Mouse (Mus musculus) liver, embryonic 16.5 days (tissue): ENCODE data around the gene Shroom3. TPM values are rescaled to one million over a fixed set of nuclear protein-coding genes. Genes with fewer than 3 reads are reported as not detected.

Source experiments
- ATAC-seq: fragments of 200-750 bp; cut with Nextera tagmentation; 2 replicates; pipeline ENCODE4 v1.8.0; 2017; ENCODE audit warnings: low read depth, mild to moderate bottlenecking, moderate number of reproducible peaks, moderate library complexity
- H3K27ac ChIP-seq: fragments of 300-500 bp; sonication (generic); 2 replicates; pipeline ENCODE4 v1.5.1; 2014; ENCODE audit warnings: mild to moderate bottlenecking, low read length
- H3K27me3 ChIP-seq: fragments of 300-500 bp; sonication (generic); 2 replicates; pipeline ENCODE4 v1.6.1; 2014; ENCODE audit warnings: low read depth, low read length, mixed read lengths; ENCODE audit not compliant: control insufficient read depth, insufficient read depth
- H3K36me3 ChIP-seq: fragments of 300-500 bp; sonication (generic); 2 replicates; pipeline ENCODE4 v1.6.1; 2014; ENCODE audit warnings: mild to moderate bottlenecking; ENCODE audit not compliant: control insufficient read depth, insufficient read depth
- H3K4me1 ChIP-seq: fragments of 300-500 bp; sonication (generic); 2 replicates; pipeline ENCODE4 v1.6.1; 2014; ENCODE audit warnings: low read depth, low read length, mixed read lengths; ENCODE audit not compliant: control insufficient read depth
- H3K4me2 ChIP-seq: fragments of 300-500 bp; sonication (generic); 2 replicates; pipeline ENCODE4 v1.6.1; 2014; ENCODE audit warnings: low read depth, low read length, mixed read lengths
- H3K4me3 ChIP-seq: fragments of 300-500 bp; sonication (generic); 2 replicates; pipeline ENCODE4 v1.5.1; 2014; ENCODE audit warnings: low read depth, mild to moderate bottlenecking, low read length
- H3K9ac ChIP-seq: fragments of 300-500 bp; sonication (generic); 2 replicates; pipeline ENCODE4 v1.6.1; 2014; ENCODE audit warnings: low read depth, low read length
- H3K9me3 ChIP-seq: fragments of 300-500 bp; sonication (generic); replicated peaks from 2 replicates; pipeline ENCODE4 v1.6.1; 2016; ENCODE audit warnings: low read length; ENCODE audit not compliant: control insufficient read depth
- WGBS: fragments of 180-500 bp; shearing (Covaris S2); extraction: QIAGEN DNeasy Blood & Tissue Kit; methylation state at CpG from one replicate; pipeline ENCODE4 v1.1.7; 2014; ENCODE audit not compliant: insufficient replicate concordance; 5-methylcytosine and 5-hydroxymethylcytosine counted together
- polyA plus RNA-seq: library from polyadenylated mRNA; unstranded; fragments of >200 nt; fragmentation: Nextera tagmentation; extraction: Ambion mirVana; gene quantifications from 2 replicates; pipeline ENCODE4 v1.2.1, GENCODE M21; 2015

The Shroom3 gene
- polyA plus RNA-seq, 1 experiment from 2014 or later, result 0.31 TPM

DNA sequence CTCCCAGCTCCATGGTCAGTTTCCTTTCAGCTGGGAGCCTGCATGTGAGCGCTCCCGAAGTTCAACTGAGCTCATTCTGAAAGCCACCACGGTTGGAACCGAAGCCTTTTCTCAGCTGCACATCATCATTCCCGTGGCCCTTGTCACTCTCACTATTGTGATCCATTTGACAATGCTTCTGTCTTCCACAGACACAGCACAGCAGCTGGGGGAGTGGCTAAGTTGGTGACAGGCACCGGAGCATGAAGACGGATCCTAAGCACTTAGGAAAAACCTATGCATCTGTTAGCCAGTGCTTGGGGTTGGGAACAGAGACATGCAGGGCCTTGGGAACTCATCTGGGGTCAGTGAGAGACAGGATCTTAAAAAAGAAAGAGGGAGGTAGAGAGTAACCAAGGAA, 121.1 kb downstream of the Shroom3 start:
- H3K9ac ChIP-seq, result no peak overlapping the region
- 51% methylated on average over 7 of the region's 7 CpGs for WGBS
- no peaks in the 10 kb centered on the region for H3K9me3 ChIP-seq
- no peak overlapping the region for H3K27ac ChIP-seq
- ATAC-seq, result no peak
- no peak overlapping the region for H3K4me2 ChIP-seq
- no peaks in the 10 kb centered on the region for H3K4me1 ChIP-seq
- H3K27me3 ChIP-seq, result peaks cover 6% of the 10 kb centered on the region
- H3K4me3 ChIP-seq, result no peak overlapping the region
- no peaks in the 10 kb centered on the region for H3K36me3 ChIP-seq

DNA sequence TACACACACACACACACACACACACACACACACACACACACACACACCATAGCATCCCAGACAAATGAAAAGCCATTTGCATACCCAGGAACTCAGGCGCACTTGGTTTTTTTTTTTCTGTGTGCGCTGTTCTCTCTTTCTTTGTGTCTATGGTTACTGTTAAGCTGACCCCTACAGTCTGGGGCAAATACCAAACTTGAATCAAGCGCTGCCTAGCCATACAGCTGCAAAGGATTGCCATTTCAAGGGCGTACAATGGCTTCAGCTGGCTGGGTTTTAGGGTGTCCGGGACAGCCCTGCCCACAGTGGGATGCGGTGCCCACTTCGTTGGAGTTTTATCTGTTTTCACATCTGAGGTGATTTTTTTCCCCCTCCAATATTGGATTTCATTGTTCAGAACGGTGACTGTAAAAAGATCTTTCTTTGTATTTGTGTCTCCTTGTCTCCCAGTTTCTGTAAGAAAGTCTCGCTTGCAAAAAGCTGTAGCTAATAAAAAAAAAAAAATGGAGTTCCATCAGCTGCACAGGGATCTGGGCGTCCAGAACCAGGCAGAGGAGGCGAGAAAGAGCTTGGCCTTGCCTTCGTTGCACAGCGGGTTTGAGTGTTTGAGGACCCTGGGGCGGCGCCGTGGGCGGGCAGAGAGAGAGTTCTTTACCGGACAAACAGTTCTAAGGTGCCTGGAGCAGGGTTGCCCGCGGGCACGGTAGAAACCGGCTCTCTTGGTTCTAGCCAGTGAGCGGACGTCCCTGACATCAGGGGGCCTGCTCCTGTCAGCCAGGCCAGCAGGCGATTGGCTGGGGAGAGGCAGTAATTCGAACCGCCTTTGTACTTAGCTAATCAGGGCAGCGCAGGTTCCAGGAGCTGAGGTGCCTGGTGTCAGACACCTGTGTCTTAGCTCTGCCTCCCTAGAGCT, 125.5 kb downstream of the Shroom3 start:
- 15% methylated on average over 28 of the region's 28 CpGs for WGBS
- Histone ChIP-seq H3K4me2 (peak overlapping the region; percentile 55), H3K4me3 (peak overlapping the region; percentile 35), H3K27ac (no peak overlapping the region), H3K36me3 (no peaks in the 10 kb centered on the region), H3K4me1 (no peaks in the 10 kb centered on the region), H3K27me3 (peaks cover 11% of the 10 kb centered on the region), H3K9me3 (no peaks in the 10 kb centered on the region), H3K9ac (no peak overlapping the region)
- ATAC-seq, result peak; percentile 82

DNA sequence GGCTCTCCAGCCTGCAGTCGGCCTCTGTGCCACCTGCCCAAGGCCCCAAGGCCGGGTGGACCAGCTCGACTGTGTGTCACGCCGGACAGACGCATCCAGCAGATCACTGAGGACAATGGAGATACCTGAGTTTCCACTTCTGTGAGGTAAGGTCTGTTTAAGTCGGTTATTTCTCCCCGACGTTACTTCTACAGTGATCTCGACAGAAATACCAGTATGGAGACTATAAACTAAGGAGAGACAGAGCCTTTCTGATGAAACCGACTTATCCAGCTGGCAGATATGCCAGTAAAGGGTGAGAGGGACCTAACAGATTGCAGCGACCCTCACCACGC, 126.1 kb downstream of the Shroom3 start:
- Histone ChIP-seq H3K27me3 (peaks cover 11% of the 10 kb centered on the region), H3K36me3 (no peaks in the 10 kb centered on the region), H3K4me1 (no peaks in the 10 kb centered on the region), H3K27ac (no peak overlapping the region), H3K4me2 (peak overlapping the region; percentile 55), H3K4me3 (peak overlapping the region; percentile 24), H3K9ac (no peak overlapping the region), H3K9me3 (no peaks in the 10 kb centered on the region)
- no peak for ATAC-seq
- WGBS, result 29% methylated on average over 13 of the region's 13 CpGs

DNA sequence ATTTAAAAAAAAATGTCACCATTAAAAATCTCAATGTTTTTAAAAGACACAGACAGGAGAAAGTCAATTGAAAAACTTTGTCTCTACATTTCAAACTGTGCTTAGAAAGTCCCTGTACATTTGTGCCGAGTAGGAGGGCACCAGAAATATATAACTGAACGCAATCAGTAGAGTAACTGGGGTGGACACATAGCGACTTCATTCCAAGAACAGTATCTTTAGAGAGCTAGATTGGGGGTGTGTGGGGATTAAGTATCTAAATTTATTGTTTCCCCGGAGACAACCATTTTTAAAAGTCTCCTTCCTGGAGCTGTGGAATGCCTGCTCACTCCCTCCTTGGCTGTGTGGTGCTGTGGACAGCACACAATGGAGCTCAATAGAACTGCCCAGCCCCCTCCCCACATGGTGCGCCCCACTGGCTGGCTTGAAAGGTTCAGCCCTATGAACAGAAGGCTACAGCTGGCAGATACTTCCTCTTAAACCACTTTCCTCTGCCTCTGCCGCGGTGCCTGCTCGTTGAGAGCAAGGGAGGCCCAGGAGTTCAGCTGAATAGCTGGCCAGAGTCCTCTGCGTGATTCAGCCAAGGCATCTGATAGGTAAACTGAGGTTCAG, 127.8 kb downstream of the Shroom3 start:
- WGBS, result 16% methylated on average over 9 of the region's 9 CpGs
- H3K4me2 ChIP-seq, result no peak overlapping the region
- H3K9ac ChIP-seq, result no peak overlapping the region
- no peaks in the 10 kb centered on the region for H3K9me3 ChIP-seq
- ATAC-seq, result no peak
- no peak overlapping the region for H3K27ac ChIP-seq
- no peaks in the 10 kb centered on the region for H3K4me1 ChIP-seq
- peaks cover 11% of the 10 kb centered on the region for H3K27me3 ChIP-seq
- no peak overlapping the region for H3K4me3 ChIP-seq
- H3K36me3 ChIP-seq, result no peaks in the 10 kb centered on the region

DNA sequence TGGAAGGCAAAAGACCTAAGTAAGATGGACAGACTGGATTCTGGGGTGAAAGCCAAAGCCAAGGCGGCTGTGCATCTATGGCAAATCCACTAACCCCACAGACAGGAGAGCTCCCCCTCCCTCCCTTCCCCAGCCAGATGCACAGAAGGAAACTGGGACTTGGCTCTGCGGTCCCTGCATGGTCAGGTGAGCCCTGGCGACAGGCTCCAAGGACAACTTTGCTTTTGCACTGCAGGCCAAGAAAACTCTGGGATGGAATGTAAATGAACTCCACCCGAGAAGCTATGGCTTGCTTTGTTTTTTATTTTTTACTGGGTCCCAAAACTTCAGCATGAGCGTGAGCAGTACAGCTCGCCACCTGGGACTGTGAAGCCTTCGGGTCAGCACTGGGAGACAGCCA, 128.5 kb downstream of the Shroom3 start:
- Histone ChIP-seq H3K4me2 (no peak overlapping the region), H3K36me3 (no peaks in the 10 kb centered on the region), H3K9ac (no peak overlapping the region), H3K4me1 (no peaks in the 10 kb centered on the region), H3K4me3 (no peak overlapping the region), H3K27ac (no peak overlapping the region), H3K9me3 (no peaks in the 10 kb centered on the region), H3K27me3 (peaks cover 11% of the 10 kb centered on the region)
- no peak for ATAC-seq
- 45% methylated on average over 7 of the region's 7 CpGs for WGBS

DNA sequence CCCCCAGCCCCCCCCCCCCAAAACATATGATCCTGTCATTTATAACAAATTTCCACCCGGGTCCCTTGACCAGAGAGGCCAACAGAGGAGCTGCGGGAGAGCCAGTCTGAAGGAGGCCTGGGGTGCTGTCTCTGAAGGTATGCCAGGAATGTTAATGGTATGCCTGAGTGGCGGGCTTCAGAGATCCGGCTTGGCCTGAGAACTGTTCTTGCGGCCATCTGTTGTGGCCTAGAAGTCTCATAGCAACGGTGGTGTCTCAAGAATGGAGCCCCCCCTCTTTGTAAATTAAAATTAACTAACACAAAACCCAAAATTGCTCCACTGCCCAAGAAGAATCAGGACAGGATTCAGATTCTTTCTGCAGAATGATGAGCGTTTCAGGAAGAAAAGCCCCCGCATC, 129.7 kb downstream of the Shroom3 start:
- Histone ChIP-seq H3K27me3 (peaks cover 11% of the 10 kb centered on the region), H3K4me3 (no peak overlapping the region), H3K4me1 (no peaks in the 10 kb centered on the region), H3K9ac (no peak overlapping the region), H3K4me2 (no peak overlapping the region), H3K9me3 (no peaks in the 10 kb centered on the region), H3K27ac (no peak overlapping the region), H3K36me3 (no peaks in the 10 kb centered on the region)
- 45% methylated on average over 8 of the region's 8 CpGs for WGBS
- no peak for ATAC-seq

DNA sequence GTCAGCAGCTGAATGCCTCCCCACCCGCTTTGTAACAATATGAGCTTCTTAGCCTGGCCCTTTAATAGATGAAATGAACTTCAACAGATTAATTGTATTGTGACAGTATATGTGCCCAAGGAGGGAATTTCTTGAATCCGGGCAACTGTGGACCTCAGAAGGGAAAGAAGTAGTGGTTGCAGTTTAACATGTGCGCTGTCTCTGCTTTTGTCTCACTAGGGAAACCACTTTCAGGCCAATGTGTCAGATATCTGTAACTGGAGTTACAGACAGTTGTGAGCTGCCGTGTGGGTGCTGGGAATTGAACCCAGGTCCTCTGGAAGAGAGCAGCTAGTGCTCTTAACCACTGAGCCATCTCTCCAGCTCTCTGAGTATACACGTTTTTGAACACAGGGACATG, 130.3 kb downstream of the Shroom3 start:
- no peak overlapping the region for H3K27ac ChIP-seq
- peaks cover 11% of the 10 kb centered on the region for H3K27me3 ChIP-seq
- H3K4me3 ChIP-seq, result no peak overlapping the region
- H3K9me3 ChIP-seq, result no peaks in the 10 kb centered on the region
- 64% methylated on average over 5 of the region's 5 CpGs for WGBS
- ATAC-seq, result no peak
- no peak overlapping the region for H3K4me2 ChIP-seq
- H3K9ac ChIP-seq, result no peak overlapping the region
- no peaks in the 10 kb centered on the region for H3K4me1 ChIP-seq
- H3K36me3 ChIP-seq, result no peaks in the 10 kb centered on the region

DNA sequence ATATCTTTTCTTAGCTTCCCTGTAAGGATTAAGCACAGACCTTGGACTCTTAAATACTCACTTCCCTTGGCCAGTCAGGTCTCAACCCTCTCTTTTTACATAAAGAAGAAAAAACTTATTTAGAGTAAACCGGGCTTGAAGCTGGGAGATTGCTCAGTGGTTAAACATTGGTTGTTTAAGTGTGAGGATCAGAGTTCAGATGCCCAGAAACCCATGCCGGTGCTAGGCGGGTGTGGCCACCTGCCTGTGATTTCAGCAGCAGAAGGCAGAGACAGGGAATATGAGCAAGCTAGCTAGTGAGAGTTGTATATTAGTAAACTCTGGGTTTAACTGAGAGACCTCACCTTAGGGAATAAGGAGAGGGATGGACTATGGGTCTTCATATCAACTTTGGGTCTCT, 131.4 kb downstream of the Shroom3 start:
- Histone ChIP-seq H3K36me3 (no peaks in the 10 kb centered on the region), H3K4me3 (no peak overlapping the region), H3K9me3 (no peaks in the 10 kb centered on the region), H3K27ac (no peak overlapping the region), H3K4me2 (no peak overlapping the region), H3K27me3 (peaks cover 3% of the 10 kb centered on the region), H3K4me1 (no peaks in the 10 kb centered on the region), H3K9ac (no peak overlapping the region)
- ATAC-seq, result no peak
- WGBS, result 58% methylated on average over 3 of the region's 3 CpGs

DNA sequence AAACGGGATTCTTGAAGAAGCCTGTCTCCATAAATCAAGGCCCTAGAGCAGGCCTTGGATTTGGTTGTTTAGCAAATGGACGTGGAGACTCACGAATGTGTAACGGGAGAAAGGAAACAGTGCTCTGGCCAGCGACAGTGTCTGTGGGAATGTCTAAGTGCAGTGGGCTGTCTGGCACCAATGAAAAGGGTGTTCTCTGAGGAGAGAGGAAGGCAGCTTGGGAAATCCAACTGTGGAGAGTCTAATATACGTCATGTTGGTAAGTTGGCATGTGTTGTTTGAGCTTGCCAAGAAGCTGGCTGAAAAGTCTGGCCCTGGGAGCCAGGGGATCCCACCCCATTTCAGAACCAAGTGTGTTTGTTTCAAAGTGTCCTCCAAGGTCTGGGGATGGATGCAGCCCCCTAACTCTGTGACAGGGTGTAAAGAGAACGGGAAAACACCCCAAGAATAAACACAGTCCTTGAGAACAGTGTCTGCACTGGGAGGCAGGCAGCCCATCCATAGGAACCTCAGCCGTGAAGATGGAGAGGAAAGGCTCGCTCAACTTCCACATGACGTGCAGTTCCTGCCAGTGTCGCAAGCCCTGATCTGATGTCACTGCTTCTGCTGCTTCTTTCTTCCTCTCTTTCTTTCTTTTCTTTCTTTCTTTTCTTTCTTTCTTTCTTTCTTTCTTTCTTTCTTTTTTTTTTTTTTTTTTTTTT, 134.0 kb downstream of the Shroom3 start:
- ATAC-seq, result no peak
- Histone ChIP-seq H3K9ac (no peak overlapping the region), H3K4me3 (no peak overlapping the region), H3K4me1 (no peaks in the 10 kb centered on the region), H3K9me3 (no peaks in the 10 kb centered on the region), H3K4me2 (no peak overlapping the region), H3K36me3 (no peaks in the 10 kb centered on the region), H3K27ac (no peak overlapping the region), H3K27me3 (no peaks in the 10 kb centered on the region)
- WGBS, result 55% methylated on average over 11 of the region's 11 CpGs
